Mouse (Mus musculus): Measurements from ENCODE around the gene C2cd3.

DNA sequence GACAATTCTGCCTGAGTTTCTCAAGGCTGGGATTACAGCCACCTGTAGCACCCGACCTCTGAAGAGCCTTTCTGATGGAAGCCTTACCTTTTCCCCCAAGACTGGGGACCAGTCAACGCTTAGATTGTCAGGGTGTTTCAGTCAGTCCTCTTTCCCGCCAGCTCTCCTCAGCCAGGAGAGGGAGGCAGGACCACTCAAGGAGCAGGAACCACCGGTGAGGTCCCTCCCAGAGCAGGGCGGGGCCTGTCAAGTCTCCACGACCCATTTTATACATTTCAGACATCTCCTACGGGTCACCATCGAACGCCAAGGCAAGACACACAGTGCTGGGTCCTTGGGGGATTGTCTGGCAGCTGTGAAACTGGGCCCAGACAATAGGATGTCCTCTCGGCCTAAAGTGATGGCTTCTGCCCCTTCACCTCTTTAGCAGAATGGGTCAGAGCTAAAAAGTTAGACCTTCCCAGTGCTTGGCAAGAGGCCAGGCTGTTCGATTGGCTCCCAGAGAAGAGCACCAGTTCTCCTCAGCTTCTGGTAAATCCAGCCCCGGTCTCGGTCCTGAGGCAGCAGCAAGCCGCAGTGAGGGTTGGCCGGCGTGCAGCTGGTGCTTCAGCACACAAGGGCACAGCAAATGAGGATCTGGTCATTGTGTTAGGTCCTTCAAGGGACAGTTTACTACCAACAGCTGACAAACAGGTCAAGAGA lies 128.4 kb downstream of the C2cd3 start:
- TF ChIP-seq CTCF (IDR thresholded peaks at IDR 0.05; ENCODE audit: control insufficient read depth, insufficient read depth, insufficient replicate concordance, low read depth, low read length) (no peak), POLR2A (IDR thresholded peaks at IDR 0.05; ENCODE audit: control insufficient read depth, low read depth, low read length) (no peak; the same call in 1 of the 2 replicates)
